Mouse (Mus musculus): Measurements from ENCODE around the gene Pi16.
A peak's percentile ranks its signal among the peaks of the same experiment; 100 is the strongest.

Gene Pi16

DNA sequence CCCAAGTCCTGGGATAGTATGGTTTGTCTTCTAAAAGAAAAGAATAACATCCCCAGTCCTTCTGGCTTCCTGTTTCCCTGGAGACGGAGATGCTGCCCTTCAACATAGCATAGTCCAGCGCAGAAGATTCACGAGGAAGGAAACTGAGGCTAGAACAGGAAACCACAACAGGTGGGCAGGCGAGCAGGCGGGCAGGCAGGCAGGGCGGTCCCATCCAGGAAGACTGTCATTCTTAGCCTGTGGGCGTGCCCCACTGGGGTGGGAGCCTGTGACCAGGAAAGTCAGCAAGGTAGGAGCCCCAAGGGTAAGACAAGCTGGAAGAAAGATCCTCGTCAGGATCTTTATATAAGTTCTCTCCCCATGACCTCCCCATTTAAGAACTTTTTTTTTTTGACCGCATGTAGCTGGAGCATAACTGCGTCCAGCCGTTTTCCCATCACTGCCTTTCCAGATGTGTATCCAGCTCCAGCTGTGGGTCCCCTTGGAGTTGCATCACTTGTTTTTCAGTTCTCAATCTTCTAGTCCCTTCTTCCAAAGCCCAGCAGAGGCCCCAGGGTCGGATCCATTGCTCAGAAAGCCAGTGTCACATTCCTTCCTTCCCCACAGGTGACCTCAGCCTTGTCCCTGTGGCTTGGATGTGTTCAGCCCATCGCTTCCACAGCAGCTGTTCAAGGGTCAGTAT is 13.0 kb upstream of the Pi16 start:
- DNase-seq = peak; percentile 37 to 53

GRCm38 (mm10) chr17:29305058-29305806 is 12.2 kb upstream of the Pi16 start:
- peak; percentile 50 to 58 for DNase-seq

GRCm38 (mm10) chr17:29305871-29306270 is 11.6 kb upstream of the Pi16 start:
- no peak for DNase-seq

DNA sequence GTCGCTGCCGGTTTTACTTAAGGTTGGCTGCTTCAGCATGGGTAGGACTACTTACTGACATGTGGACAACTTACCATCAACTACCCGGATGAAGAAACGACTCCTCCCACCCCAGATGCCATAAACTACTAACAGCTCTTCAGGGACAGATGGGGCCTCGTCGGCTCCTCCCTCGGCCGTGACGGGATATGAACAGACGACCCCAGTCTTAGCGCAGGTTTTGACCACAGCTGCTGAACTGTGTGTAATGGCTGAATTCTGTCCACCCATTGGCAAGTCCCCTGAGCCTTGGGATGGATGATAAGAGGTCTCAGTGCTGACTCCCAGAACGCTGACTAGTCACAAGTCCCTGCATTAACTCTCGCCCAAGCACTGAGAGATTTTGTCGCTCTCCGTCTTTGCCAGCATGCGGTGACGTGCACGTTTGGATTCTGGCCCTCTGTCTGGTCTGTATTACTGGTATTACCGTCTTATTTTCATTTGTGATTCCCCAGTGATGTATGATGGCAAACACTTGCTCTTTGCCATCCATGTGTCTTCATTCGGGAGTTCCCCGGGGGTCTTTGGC is 7.3 kb upstream of the Pi16 start:
- no peak for DNase-seq

GRCm38 (mm10) chr17:29311602-29312001 is 5.9 kb upstream of the Pi16 start:
- no peak for DNase-seq

- DNase-seq = no peak
Measured at GRCm38 (mm10) chr17:29312082-29312481, 5.4 kb upstream of the Pi16 start.

DNA sequence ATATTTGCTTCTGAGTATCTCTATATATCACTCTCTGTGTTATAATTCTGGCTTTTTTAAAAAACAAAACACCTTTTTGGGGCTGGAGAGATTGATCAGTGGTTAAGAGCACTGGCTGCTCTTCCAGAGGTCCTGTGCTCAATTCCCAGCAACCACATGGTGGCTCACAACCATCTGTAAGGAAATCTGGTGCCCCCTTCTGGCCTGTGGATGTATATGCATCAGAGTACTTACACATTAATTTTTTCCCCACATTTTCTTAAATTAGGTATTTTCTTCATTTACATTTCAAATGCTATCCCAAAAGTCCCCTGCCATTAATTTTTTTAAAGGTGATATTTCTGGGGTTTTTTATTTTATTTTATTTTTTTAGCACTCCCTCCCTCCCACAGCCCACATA is 4.2 kb upstream of the Pi16 start:
- DNase-seq = no peak

- no peak for DNase-seq
Measured at GRCm38 (mm10) chr17:29315672-29316465, 1.6 kb upstream of the Pi16 start.

- no peak for DNase-seq
Measured at GRCm38 (mm10) chr17:29316891-29317290, 589 bp upstream of the Pi16 start.

DNA sequence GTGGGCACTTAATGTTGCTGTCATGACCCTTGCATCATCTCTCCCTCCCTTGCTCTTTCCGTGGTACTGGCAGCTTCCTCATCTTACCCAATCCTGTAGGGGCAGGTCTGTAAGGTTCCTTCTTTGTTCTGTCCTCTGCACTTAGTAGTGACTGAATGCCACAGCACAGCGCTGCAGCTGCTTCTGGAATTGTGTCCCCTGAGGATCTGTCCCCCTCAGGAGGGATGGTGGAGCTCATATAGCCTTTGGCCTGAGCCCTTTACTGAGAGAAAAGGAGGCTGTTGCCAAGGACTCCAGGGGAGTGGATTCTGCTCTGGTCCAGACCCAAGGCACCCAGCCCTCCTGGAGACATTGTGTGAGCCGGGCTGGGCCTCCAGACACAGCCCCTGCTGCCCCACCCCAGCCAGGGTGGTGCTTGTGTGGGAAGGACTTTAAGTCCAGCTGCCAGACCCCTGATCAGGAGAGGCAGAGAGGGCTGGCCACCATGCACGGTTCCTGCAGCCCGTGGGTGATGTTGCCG is 1.3 kb downstream of the Pi16 start:
- no peak for DNase-seq

DNA sequence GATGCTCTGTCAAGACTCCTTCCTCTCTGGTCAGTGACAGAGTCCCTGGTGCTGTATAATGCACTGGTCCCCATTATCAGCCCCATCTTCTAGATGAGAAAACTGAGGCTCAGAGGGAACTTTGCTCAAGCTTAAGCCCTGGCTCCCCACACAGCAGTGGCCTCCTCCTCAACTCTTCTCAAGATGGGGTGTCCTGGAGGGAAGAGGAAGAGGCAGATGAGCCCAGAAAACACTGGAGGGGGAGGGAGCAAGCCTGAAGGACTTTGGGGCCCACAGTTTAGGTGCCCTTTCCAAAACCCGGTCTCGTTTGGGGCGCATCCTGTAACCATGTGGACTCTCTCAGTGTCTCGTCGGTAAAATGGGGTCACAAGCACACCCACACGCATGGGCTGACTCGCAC is 2.0 kb downstream of the Pi16 start:
- no peak for DNase-seq

DNA sequence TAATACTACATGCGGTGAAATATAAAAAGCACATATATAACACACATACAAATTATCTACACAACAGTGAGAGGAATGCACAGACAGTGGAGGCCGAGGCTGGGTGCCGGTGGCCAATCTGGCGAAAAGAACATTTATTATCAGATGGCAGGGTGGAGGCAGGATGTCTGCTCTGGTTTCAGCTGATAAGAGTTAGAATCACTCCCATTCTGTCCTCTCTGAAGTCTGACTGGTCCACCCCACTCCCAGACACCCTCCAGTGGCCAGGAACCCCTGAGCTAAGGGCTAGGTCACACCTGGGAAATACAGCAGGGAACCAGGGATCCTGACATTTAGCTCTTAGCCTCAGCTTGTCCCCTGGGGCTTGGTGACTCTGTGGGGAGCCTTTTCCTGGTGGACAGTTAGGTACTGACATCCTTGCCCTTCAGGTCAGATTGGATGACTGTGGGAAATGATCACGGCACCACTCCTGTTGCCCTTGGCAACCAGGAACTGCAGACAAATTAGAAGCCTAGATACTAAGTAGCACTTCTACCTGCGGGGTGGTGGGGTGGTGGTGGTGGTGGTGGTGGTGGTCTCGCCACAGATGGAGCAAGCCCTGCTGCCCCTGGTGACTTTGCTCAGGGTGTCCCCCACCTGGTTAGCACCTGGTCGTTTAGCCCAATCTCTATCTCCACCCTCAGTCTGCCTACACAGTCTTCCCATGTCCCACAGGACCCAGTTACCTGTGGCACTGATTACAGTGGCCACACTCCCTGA is 2.6 kb downstream of the Pi16 start:
- no peak for DNase-seq

- DNase-seq = peak in 1 of 2 experiments; percentile 2
Measured at GRCm38 (mm10) chr17:29321765-29322602, 4.5 kb downstream of the Pi16 start.

GRCm38 (mm10) chr17:29322603-29322962 is 5.1 kb downstream of the Pi16 start:
- DNase-seq = peak; percentile 90 to 92

- no peak for DNase-seq
Measured at GRCm38 (mm10) chr17:29323625-29324024, 6.1 kb downstream of the Pi16 start.

DNA sequence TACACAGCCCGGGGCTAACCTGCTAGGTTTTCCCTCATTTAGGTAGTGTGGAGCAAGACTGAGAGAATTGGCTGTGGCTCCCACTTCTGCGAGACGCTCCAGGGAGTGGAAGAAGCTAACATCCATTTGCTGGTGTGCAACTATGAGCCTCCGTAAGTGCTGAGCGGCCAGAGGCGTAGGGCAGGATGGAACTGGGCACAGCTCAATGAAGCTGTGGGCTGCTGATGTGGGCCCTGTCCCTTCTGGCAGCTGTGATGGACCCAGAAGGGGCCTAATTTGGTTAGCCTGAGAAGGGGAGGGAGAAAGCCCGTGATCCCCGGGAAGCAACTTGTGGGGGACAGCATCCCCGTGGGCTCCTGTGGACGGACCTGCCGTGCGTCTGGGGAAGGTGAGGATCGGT is 8.4 kb downstream of the Pi16 start:
- no peak for DNase-seq

DNA sequence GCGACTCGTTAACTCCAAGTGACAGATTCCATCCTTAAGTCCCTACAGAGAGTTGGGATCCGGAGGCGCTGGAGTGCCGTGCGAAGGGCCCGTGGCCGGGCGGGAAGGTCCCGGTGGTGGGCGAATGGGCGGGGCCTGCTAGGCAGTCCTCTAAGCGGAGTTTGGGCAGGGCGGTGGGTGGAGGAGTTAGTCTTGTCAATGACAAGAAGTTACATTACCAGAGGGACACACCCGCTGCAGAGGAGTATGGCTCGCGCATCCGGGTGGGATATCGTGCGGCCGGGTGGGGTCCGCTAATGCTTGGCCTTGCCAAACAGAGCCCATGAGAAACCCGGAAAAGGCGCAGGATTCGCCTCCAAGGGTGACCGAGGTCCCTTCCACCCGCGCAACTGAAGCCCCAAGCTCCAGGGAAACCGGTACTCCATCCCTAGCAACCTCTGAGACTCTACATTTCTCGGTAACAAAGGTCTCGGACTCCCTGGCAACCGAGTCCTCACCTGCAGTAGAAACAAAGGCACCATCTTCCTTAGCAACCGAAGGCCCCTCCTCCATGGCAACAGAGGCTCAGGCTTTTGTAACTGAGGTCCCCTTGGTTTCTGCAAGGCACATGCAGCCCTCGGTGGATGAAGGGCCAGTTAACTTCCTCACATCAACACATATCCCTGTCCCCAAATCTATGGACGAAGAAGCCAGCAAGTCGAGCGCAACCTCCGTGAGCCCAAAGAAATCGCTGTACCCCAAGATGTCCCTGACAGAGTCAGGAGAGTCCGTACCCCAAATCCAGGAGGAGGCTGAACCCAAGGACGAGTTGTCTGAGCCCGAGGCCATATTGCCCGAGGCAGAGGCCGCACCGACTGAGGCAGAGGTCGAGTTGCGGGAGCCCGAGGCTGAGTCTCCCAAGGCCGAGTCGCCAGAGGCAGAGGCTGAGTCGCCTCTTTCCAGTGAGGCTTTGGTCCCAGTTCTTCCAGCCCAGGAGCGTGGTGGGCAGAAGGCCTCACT is 9.3 kb downstream of the Pi16 start:
- peak in 1 of 2 experiments; percentile 47 for DNase-seq

- no peak for DNase-seq
Measured at GRCm38 (mm10) chr17:29327691-29328090, 10.2 kb downstream of the Pi16 start.

- no peak for DNase-seq
Measured at GRCm38 (mm10) chr17:29330221-29330620, 12.7 kb downstream of the Pi16 start.
